Mouse (Mus musculus) layer of hippocampus, adult 9-11 months (tissue): ENCODE data around the gene Rbak.
"Not testable (repeated sequence)": the region's sequence is repeated elsewhere in the genome, so short reads cannot be mapped to it uniquely, and the experiment has no call there.

Experiments
- DNase-seq: peaks from one replicate; pipeline ENCODE4 v3.0.0; 2022

The Rbak gene

GRCm38 (mm10) chr5:143180255-143181076 lies at the start of gene Rbak, which contains the start of gene Spdye4b:
Gene Rbak, minus strand, starts transcription at chr5:143180775.
Gene Spdye4b, plus strand, starts transcription at chr5:143181017.
- DNase-seq = peak; percentile 97

DNA sequence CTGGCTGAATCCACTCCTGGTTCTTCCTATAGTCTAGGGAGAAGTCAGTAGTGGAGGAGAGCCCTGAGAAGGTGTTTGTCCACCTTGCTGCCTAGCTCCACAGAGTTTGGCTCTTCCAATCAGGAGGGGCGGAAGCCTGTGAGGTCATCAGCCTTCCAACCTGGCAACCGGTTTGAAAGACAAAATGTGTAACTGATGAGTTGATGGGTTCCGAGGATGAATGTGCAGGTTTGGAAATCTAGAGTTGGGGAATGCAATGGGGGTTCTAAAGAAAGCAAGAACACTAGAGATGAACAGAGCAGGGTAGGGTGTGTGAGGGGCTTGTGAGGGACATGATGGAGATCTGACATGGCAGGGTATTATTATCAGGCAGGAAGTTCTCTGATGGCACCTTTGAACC lies 46.2 kb upstream of the Rbak start, which contains the start of gene Spdye4a:
TSS of gene Spdye4a (minus strand) at position 101 of the 400 bp plus-strand sequence.
- no peak for DNase-seq

DNA sequence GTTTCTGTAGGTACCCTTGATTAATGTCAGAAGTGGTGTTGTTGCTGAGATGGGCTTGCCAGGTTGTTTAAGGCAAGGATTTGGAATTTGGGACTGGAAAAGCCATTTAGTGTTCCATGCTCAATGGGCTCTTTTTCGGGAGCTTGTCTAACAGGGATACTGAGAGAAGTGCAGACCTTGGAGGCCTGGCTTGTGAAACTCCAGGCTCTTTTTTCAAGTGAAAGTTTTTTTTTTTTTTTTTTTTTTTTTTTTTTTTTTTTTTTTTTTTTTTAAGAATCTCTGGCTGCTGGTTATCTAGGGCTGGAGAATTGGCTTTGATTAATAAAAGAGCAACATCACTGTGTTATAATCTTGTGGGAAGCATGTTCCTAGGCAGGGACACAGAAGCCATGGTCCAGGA lies 41.7 kb upstream of the Rbak start:
- no peak for DNase-seq

DNA sequence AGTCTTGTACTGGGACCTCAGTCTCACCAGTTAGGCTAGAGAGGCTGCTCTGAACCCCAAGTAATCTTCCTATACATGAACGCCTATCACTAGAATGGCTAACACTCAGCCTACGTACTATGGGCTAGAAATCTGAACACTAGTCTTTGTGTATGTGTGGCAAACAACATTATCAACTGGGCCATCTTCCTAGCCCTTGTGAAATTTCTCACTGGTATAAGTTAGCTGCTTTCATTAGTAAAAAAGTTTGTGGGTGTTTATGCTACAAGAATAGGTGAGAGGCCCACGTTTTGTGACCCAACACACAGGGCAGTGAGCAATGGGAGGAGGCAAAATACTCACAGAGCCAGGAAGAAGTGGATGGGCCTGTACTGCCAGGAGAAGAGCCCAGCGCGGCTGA lies 40.4 kb upstream of the Rbak start:
- no peak for DNase-seq

DNA sequence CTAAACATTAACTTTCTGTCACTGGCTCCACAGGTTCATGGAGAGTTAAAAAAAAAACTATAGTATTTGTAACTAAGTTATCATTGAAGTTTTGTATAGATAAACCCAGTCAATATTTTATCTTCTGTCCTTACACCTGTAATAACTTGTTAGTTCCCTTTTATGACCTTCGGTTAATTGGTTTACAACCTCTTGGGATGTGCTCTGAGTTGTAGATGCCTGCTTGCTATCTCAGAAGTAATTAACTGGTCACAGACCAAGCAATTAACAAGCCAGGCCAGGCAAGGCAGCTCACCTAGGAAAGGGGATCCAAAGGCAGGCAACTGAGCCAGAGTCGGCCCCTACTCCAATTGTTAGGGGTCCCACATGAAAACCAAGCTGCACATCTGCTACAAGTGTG lies 33.3 kb upstream of the Rbak start:
- DNase-seq = no peak

DNA sequence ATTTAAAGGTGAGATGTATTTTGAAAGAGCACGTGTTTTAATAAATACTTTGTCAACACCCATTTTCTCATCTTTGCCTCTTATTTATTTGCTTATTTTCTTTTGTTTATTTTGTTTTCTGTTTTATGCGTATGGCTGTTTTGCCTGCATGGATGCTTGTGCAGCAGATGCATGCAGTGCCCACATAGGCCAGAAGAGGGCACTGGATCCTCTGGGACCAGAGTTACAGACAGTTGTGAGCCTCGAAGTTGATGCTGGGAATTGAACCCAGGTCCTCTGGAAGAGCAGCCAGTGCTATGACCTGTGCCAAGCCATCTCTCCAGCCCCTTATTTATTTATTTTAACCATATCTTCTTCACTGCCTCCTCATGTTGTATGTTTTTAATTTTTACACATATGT lies 24.4 kb upstream of the Rbak start:
- no peak for DNase-seq

- no peak for DNase-seq
Measured at GRCm38 (mm10) chr5:143196506-143196905, 15.9 kb upstream of the Rbak start.

GRCm38 (mm10) chr5:143195166-143195565 lies 14.6 kb upstream of the Rbak start:
- no peak for DNase-seq

DNA sequence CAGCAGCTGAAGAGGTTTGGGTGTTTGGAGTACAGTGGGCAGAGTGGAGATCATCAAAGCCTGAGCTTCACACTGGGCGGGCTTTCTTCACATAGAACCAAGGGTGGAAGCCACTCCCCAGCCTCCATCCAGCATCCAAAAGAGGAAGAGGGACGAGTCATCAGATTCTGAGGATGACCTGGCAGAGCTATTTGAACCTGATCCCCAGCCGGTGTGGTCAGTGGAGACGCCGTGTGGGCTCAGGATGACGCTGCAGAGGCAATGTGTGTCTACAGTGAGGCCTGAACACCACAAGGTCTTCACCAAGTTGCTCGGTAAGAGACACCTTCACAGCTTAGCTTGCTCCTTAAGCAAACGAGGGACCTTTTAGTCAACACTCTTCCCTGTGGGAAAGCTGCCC lies 14.2 kb upstream of the Rbak start:
- not testable (repeated sequence) for DNase-seq

- no peak for DNase-seq
Measured at GRCm38 (mm10) chr5:143192806-143193205, 12.2 kb upstream of the Rbak start.

- DNase-seq = not testable (repeated sequence)
Measured at GRCm38 (mm10) chr5:143188014-143188413, 7.4 kb upstream of the Rbak start.

DNA sequence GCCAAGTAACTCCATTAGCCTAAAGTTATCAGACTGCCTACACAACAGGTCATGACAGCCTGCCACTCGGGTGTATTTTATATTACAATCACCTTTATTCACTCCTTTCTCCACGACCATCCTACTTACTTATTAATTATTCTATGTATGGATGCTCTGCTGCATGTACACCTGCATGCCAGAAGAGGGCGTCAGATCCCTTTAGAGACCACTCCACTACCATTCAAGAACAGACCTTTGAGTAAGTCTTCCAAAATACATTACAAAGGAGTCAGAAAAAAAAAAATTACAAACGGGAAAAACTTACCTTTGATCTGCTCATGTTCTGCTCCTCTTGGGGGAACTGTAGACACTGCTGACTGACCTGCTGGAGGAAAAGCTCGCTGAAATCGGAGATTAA lies 1.4 kb downstream of the Rbak start:
- no peak for DNase-seq

- DNase-seq = no peak
Measured at GRCm38 (mm10) chr5:143177541-143178200, 2.9 kb downstream of the Rbak start.

DNA sequence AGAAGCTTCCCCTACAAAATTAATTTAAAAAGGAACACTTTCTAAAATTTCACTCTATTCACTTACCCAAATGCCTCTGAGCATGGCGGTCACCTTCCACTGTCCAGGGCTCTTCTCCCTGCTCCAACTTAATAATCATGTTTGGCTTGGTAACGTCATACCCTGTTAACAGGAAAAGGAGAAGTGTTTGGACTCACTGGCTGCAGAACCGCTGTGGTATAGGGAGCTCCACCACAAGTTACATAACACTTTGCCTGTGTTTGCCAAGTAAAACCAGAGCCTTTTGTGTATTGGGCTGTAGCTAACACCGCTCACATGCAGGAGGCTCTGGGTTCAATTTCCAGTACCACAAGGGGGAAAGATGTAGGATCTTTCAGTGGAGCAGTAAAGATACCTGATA lies 4.6 kb downstream of the Rbak start:
- DNase-seq = no peak

DNA sequence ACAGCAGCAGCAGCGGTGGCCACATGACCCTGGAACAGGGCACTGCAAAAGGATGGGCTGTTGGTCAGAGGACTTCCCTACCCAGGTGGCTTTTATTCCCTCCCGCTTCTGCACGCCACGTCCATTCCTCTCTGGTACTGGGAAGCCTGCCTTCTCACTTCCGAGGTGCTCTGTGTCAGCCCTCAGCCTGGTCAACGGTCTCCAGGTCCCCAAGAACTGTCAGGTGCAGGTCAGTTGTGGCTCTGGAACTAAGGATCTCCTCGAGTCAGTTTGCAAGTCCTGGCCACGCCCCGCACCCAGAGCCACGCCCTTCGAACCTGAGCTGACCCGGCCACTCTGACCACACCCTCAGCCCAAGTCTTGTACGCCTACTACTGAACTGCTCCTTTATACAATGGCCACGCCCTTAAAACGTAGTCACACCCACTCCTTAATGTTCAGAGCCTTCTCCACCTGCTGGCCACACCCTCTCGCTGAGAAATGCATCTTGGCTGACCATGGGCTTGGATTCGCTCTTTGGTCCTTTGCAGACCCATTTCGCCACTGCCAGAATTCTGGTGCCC lies 15.0 kb downstream of the Rbak start:
- no peak for DNase-seq

DNA sequence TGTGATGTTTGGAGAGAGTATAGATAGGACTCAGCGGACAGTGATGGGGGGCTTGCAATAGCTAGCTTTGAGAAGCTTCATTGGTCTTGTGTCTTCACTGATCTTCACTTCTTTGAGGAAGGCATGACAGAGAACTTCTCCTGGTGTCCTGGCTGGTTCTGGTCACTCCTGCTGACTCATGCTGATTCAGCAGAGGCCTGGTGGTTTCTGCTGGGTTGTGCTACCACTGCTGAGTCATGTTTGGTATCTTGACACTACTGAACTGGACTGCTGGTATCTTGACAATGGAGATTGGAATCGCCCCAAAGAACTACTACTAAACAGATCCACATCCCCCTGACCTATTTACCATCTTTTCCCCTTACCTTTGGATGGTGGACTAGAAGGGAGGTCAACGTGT lies 25.0 kb downstream of the Rbak start:
- DNase-seq = no peak

- DNase-seq = no peak
Measured at GRCm38 (mm10) chr5:143153756-143154155, 26.8 kb downstream of the Rbak start.

- DNase-seq = no peak
Measured at GRCm38 (mm10) chr5:143150044-143150443, 30.5 kb downstream of the Rbak start.

DNA sequence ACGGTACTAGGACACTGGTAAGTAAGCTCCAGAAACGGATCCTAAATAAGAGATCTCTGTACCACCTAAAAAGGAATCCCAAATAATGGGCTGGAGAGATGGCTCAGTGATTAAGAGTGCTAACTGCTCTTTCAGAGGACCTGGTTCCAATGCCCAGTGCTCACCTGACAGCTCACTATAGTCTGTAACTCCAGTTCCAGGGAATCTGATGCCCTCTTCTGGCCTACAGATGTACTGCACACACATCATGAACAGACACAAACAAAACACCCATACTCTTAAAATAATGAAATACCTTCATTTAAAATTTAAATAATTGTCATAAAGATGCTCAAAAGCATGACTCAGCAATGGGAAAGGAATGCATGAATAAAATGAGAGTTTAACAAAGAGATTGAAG lies 31.0 kb downstream of the Rbak start:
- DNase-seq = no peak

DNA sequence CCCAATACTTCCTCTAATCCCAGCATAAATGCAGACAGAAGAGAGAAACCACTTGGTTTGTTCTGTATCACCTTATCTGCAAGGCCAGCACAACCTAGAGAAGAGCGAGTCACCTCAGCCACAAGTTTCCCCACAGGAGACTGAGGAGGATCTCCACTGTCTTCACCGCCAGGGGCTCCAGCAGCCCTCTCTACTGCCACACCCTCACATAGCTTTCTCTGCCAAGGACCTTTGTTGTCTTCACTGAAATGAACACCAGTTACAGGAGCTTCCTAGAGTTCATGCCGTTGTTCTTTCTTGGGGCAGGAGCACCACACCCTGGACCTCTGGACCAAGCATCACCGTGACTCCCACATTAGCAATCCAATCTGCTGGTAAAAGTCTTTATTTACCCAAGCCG lies 31.9 kb downstream of the Rbak start:
- no peak for DNase-seq

DNA sequence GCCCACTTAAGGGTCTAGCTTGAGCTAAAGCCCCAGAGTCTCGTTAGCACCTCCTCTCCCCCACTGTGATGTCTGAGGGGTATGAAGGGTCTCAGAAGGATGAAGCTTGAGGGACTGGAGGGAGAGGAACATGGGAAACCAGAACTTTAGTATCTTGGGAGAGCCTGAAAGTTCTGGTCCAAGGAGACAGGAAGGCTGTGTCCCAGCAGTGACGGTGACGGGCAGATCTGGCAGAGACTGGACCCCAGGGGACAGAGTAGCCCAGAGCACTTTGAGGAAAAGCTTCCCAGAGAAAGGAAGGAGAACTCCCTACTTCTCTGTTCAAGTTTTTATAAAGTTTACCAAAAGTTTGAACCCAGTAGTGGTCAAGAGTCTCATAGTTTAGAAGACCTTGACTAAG lies 33.1 kb downstream of the Rbak start, which contains the start of gene Olfr718-ps1:
TSS of gene Olfr718-ps1 (minus strand) at position 101 of the 400 bp plus-strand sequence.
- DNase-seq = no peak

DNA sequence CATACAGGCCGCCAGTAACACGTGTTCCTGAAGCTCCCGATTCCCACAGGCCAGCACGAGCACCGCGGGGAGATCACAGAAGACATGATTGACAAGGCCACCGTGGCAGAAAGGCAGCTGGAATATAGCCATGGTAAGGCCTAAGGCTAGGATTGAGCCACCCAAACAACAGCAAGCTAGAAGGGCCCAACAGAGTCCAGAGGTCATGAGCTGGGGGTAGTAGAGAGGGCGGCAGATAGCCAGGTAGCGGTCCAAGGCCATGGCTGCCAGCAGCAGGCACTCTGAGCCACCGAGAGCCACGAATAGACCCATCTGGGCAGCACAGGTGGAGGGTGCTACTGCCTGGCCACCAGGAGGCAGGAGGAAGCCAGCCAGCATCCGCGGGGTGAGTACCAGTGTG lies 43.0 kb downstream of the Rbak start:
- DNase-seq = no peak

DNA sequence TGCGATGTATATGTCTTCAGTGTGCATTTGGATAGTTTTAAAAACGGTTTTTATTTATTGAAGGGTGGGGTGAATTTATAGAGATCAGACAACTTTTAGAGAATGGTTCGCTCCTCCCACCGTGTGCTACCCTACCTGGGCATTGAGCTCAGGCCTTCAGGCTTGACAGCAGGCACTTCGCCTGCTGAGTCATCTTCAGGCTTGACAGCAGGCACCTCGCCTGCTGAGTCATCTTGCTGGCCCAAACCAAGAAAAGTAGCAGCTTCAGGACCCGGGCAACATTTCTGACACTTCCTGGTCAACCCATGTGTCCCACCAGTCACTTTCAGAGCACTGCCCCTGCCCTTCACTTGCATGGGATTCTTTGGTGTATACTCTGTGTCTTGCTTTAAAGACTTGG lies 45.5 kb downstream of the Rbak start:
- no peak for DNase-seq
